In the genomic region with DNA sequence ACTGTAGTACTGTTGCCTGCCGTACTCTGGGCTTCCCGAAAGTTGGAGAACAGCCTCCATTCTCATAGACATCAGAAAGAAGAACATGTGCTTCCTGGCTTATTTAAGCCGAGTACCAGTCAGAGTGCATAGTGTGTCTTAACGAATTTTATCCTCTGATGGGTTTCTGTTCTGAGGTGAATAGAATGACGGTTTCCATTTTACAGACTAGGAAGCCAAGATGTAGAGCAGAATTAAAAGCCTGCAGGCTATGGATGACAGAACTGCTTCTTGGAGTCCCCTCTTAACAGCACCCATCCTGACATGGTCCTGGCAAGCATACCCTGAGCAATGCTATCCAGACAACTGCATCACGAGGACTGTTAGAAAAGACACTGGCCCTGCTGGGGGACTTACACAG, we compare ENCODE assay signal across 25 mouse cellular contexts.
DNase-seq lines count a peak whose midpoint lies in the region; ATAC-seq and TF ChIP-seq lines count a peak whose summit lies in the region.
"Had no signal": no experiment of that assay in that cellular context is flagged by ENCODE, and none has a peak within 500 bp of the region (broad histone marks: within the 10 kb centered on the region; RNA-seq: fewer than 3 reads in every experiment).

No protein-coding gene starts in this region.

- H3K36me3 ChIP-seq in hindbrain, embryonic 11.5 days (ENCODE audit: control insufficient read depth, insufficient read depth, low read length) = no peaks in the 10 kb centered on the region
- no peaks in the 10 kb centered on the region for H3K36me3 ChIP-seq in hindbrain, postnatal 0 days (ENCODE audit: insufficient read depth, low read length)
- no peaks in the 10 kb centered on the region for H3K36me3 ChIP-seq in midbrain, embryonic 14.5 days (ENCODE audit: control insufficient read depth, insufficient read depth, low read length)
- H3K36me3 ChIP-seq: heart, embryonic 10.5 days; heart, embryonic 15.5 days; neural tube, embryonic 12.5 days had no signal

- no peaks in the 10 kb centered on the region for H3K9me3 ChIP-seq in hindbrain, embryonic 11.5 days (ENCODE audit: control insufficient read depth, low read length)
- H3K9me3 ChIP-seq in hindbrain, postnatal 0 days (ENCODE audit: low read length) = no peaks in the 10 kb centered on the region
- H3K9me3 ChIP-seq in midbrain, embryonic 14.5 days (ENCODE audit: control insufficient read depth, low read length) = no peaks in the 10 kb centered on the region
- H3K9me3 ChIP-seq: heart, embryonic 10.5 days; heart, embryonic 15.5 days; neural tube, embryonic 12.5 days had no signal

- DNase-seq in hindbrain, embryonic 11.5 days (ENCODE audit: low spot score) = peak; percentile 19
- DNase-seq in hindbrain, postnatal 0 days (ENCODE audit: low spot score) = no peak
- peak; percentile 22 for DNase-seq in retina, postnatal 1 day
- DNase-seq in retina, embryonic 14.5 days (ENCODE audit: low spot score) = no peak
- DNase-seq in midbrain, embryonic 14.5 days = peak; percentile 17
- no peak for DNase-seq in urinary bladder, postnatal 25 days (ENCODE audit: low spot score)
- no peak for DNase-seq in kidney, adult 9 months
- DNase-seq: adrenal gland, adult 2 months; cerebellum, adult 2 months; kidney, postnatal 14 days; layer of hippocampus, adult 9-11 months; liver; lung, adult 2 months; lung, postnatal 10 days; right cerebral cortex, adult 18-20 months; spleen, adult 18-20 months; thymus, postnatal 14 days had no signal

- no peak for ATAC-seq in hindbrain, embryonic 11.5 days (ENCODE audit: low FRiP score)
- ATAC-seq in hindbrain, postnatal 0 days = no peak
- no peak for ATAC-seq in midbrain, embryonic 14.5 days (ENCODE audit: low FRiP score, low TSS enrichment)
- ATAC-seq: activated CD4-positive, CD25-positive, alpha-beta regulatory T cell, adult 4 months; forebrain, embryonic 16.5 days; intestine, postnatal 0 days had no signal

- no peak overlapping the region; the same call in 1 of the 2 replicates for H3K27ac ChIP-seq in hindbrain, embryonic 11.5 days (ENCODE audit: low read depth, low read length)
- no peak overlapping the region for H3K27ac ChIP-seq in hindbrain, postnatal 0 days
- no peak overlapping the region for H3K27ac ChIP-seq in midbrain, embryonic 14.5 days (replicated peaks; ENCODE audit: low read depth, low read length)
- H3K27ac ChIP-seq: heart, embryonic 10.5 days; heart, embryonic 15.5 days; liver, embryonic 14.5 days; macrophage had no signal

- H3K27me3 ChIP-seq in hindbrain, embryonic 11.5 days (ENCODE audit: control insufficient read depth, insufficient read depth, low read length) = no peaks in the 10 kb centered on the region
- H3K27me3 ChIP-seq in hindbrain, postnatal 0 days (ENCODE audit: insufficient read depth, low read length) = no peaks in the 10 kb centered on the region
- H3K27me3 ChIP-seq in midbrain, embryonic 14.5 days (ENCODE audit: control insufficient read depth, insufficient read depth, low read length) = no peaks in the 10 kb centered on the region
- H3K27me3 ChIP-seq: neural tube, embryonic 12.5 days had no signal

- no peak for TF ChIP-seq CTCF in hindbrain, postnatal 0 days (IDR thresholded peaks at IDR 0.05; ENCODE audit: low read depth)

- H3K9ac ChIP-seq in hindbrain, embryonic 11.5 days (ENCODE audit: low read depth, low read length) = no peak overlapping the region
- no peak overlapping the region for H3K9ac ChIP-seq in hindbrain, postnatal 0 days (replicated peaks; ENCODE audit: low read length)
- H3K9ac ChIP-seq in midbrain, embryonic 14.5 days (replicated peaks; ENCODE audit: low read length) = no peak overlapping the region
- H3K9ac ChIP-seq: heart, embryonic 15.5 days; liver, embryonic 14.5 days; neural tube, embryonic 12.5 days had no signal

- no peak overlapping the region for H3K4me3 ChIP-seq in hindbrain, embryonic 11.5 days (ENCODE audit: low read depth, low read length)
- H3K4me3 ChIP-seq in hindbrain, postnatal 0 days (ENCODE audit: low read length) = no peak overlapping the region
- H3K4me3 ChIP-seq in midbrain, embryonic 14.5 days (replicated peaks; ENCODE audit: low read depth, low read length) = no peak overlapping the region
- H3K4me3 ChIP-seq: heart, embryonic 10.5 days; heart, embryonic 15.5 days; neural tube, embryonic 12.5 days had no signal

- H3K4me2 ChIP-seq in hindbrain, embryonic 11.5 days (replicated peaks; ENCODE audit: low read depth, low read length) = no peak overlapping the region
- no peak overlapping the region for H3K4me2 ChIP-seq in hindbrain, postnatal 0 days (ENCODE audit: low read depth, low read length)
- no peak overlapping the region for H3K4me2 ChIP-seq in midbrain, embryonic 14.5 days (ENCODE audit: low read length)
- H3K4me2 ChIP-seq: heart, embryonic 15.5 days had no signal

- 50% methylated on average over 6 of the region's 6 CpGs for WGBS in hindbrain, embryonic 11.5 days
- 46% methylated on average over 6 of the region's 6 CpGs for WGBS in hindbrain, postnatal 0 days
- WGBS in midbrain, embryonic 14.5 days = 33% methylated on average over 6 of the region's 6 CpGs

- H3K4me1 ChIP-seq in hindbrain, embryonic 11.5 days (replicated peaks; ENCODE audit: control insufficient read depth, insufficient read depth, low read length) = peaks cover 16% of the 10 kb centered on the region
- peaks cover 8% of the 10 kb centered on the region for H3K4me1 ChIP-seq in hindbrain, postnatal 0 days (ENCODE audit: insufficient read depth, low read length)
- peaks cover 46% of the 10 kb centered on the region for H3K4me1 ChIP-seq in midbrain, embryonic 14.5 days (ENCODE audit: control insufficient read depth, insufficient read depth, low read length)
- H3K4me1 ChIP-seq: heart, embryonic 15.5 days had no signal

Comparison
In these comparisons a context has a peak if more than half of its experiments do, and no peak if none do; other contexts are left out.
1. DNase-seq: peak in hindbrain, embryonic 11.5 days (single experiment), retina, postnatal 1 day (single experiment) and midbrain, embryonic 14.5 days (single experiment); none in hindbrain, postnatal 0 days (single experiment), retina, embryonic 14.5 days (single experiment), urinary bladder, postnatal 25 days (single experiment) and kidney, adult 9 months (single experiment).